Comparison of ENCODE assay signal across 30 mouse cellular contexts in genomic region chr12:112424150-112424549, GRCm38 (mm10).
"Had no signal": no experiment of that assay in that cellular context is flagged by ENCODE, and none has a peak within 500 bp of the region (broad histone marks: within the 10 kb centered on the region; RNA-seq: fewer than 3 reads in every experiment).

No protein-coding gene starts in this region.

- DNase-seq: gastrocnemius, postnatal 14 days; gastrocnemius, postnatal 36 days; heart, adult 11 months; heart, adult 2 months; heart, postnatal 14 days; heart, postnatal 36 days; kidney, adult 18-20 months; kidney, adult 8-10 months; kidney, postnatal 10 days; kidney, postnatal 25 days; kidney, postnatal 4 days; liver; liver, embryonic 13.5 days; liver, postnatal 0 days had no signal

- H3K27me3 ChIP-seq: heart, embryonic 15.5 days; intestine, embryonic 15.5 days; liver, embryonic 13.5 days; liver, embryonic 15.5 days had no signal

- H3K4me2 ChIP-seq: heart, embryonic 11.5 days; heart, embryonic 13.5 days; heart, embryonic 15.5 days; hindbrain, embryonic 12.5 days; hindbrain, embryonic 14.5 days; intestine, embryonic 15.5 days; limb, embryonic 12.5 days; liver, embryonic 11.5 days; liver, embryonic 13.5 days; liver, embryonic 15.5 days had no signal

- H3K27ac ChIP-seq: heart, adult 2 months; heart, embryonic 13.5 days; heart, embryonic 15.5 days; hindbrain, embryonic 10.5 days; hindbrain, embryonic 12.5 days; hindbrain, embryonic 14.5 days; intestine, embryonic 15.5 days; layer of hippocampus, adult 2 months; left cerebral cortex, adult 2 months; limb, embryonic 10.5 days; limb, embryonic 12.5 days; liver, embryonic 13.5 days; liver, embryonic 15.5 days had no signal

- H3K36me3 ChIP-seq: heart, embryonic 13.5 days; heart, embryonic 15.5 days; hindbrain, embryonic 10.5 days; hindbrain, embryonic 12.5 days; intestine, embryonic 15.5 days; limb, embryonic 10.5 days; limb, embryonic 12.5 days; liver, embryonic 13.5 days; liver, embryonic 15.5 days had no signal

- H3K9ac ChIP-seq: heart, embryonic 13.5 days; heart, embryonic 15.5 days; hindbrain, embryonic 12.5 days; hindbrain, embryonic 14.5 days; intestine, embryonic 15.5 days; limb, embryonic 12.5 days; liver, embryonic 13.5 days; liver, embryonic 15.5 days; liver, postnatal 0 days had no signal

- H3K9me3 ChIP-seq: heart, embryonic 15.5 days; hindbrain, embryonic 10.5 days; hindbrain, embryonic 12.5 days; intestine, embryonic 15.5 days; limb, embryonic 10.5 days; limb, embryonic 12.5 days; liver, embryonic 13.5 days; liver, embryonic 15.5 days had no signal

- H3K4me3 ChIP-seq: heart, adult 2 months; heart, embryonic 13.5 days; heart, embryonic 15.5 days; hindbrain, embryonic 10.5 days; hindbrain, embryonic 12.5 days; intestine, embryonic 15.5 days; layer of hippocampus, adult 2 months; left cerebral cortex, adult 2 months; limb, embryonic 10.5 days; limb, embryonic 12.5 days; liver, embryonic 13.5 days; liver, embryonic 15.5 days had no signal

- ATAC-seq: hindbrain, embryonic 16.5 days; inflammation-experienced regulatory T-cells, adult 6 months; intestine, embryonic 15.5 days; intestine, postnatal 0 days; liver, postnatal 0 days had no signal

- H3K4me1 ChIP-seq: heart, embryonic 13.5 days; heart, embryonic 15.5 days; liver, embryonic 13.5 days; liver, embryonic 15.5 days had no signal
